Mouse (Mus musculus): ENCODE measurements around the gene Fam83e.

GRCm38 (mm10) chr7:45775237-45775636 lies 54.2 kb downstream of the Fam83e start:
- no peak for TF ChIP-seq CTCF (IDR thresholded peaks at IDR 0.05; ENCODE audit: low read depth, low read length)
- TF ChIP-seq POLR2A (IDR thresholded peaks at IDR 0.05; ENCODE audit: extremely low read depth, insufficient read depth, low read length) = no peak
